Mouse (Mus musculus) stomach, embryonic 14.5 days (tissue): ENCODE results near the gene Apobr. TPM values are rescaled to one million over a fixed set of nuclear protein-coding genes. Genes with fewer than 3 reads are reported as not detected.

ENCODE experiments used
- ATAC-seq: fragments of 200-750 bp; cut with Nextera tagmentation; 2 replicates; pipeline ENCODE4 v1.8.0; 2017; ENCODE audit warnings: low read depth, moderate TSS enrichment; ENCODE audit not compliant: insufficient number of reproducible peaks, insufficient read depth, low FRiP score
- H3K27ac ChIP-seq: fragments of 300-500 bp; sonication (generic); 2 replicates; pipeline ENCODE4 v1.5.1; 2014; ENCODE audit warnings: mild to moderate bottlenecking, low read length, moderate library complexity, mixed read lengths
- H3K27me3 ChIP-seq: fragments of 300-500 bp; sonication (generic); 2 replicates; pipeline ENCODE4 v1.6.1; 2014; ENCODE audit warnings: low read length, control low read depth, mixed read lengths; ENCODE audit not compliant: control insufficient read depth, insufficient read depth
- H3K36me3 ChIP-seq: fragments of 300-500 bp; sonication (generic); 2 replicates; pipeline ENCODE4 v1.6.1; 2014; ENCODE audit warnings: mild to moderate bottlenecking, control low read depth, low read length, moderate library complexity, mixed read lengths; ENCODE audit not compliant: control insufficient read depth, insufficient read depth
- H3K4me1 ChIP-seq: fragments of 300-500 bp; sonication (generic); 2 replicates; pipeline ENCODE4 v1.6.1; 2014; ENCODE audit warnings: low read length, control low read depth, mixed read lengths; ENCODE audit not compliant: control insufficient read depth, insufficient read depth
- H3K4me2 ChIP-seq: fragments of 300-500 bp; sonication (generic); replicated peaks from 2 replicates; pipeline ENCODE4 v1.6.1; 2014; ENCODE audit warnings: low read depth, low read length, control low read depth
- H3K4me3 ChIP-seq: fragments of 300-500 bp; sonication (generic); 2 replicates; pipeline ENCODE4 v1.5.1; 2014; ENCODE audit warnings: low read depth, low read length, control low read depth
- H3K9ac ChIP-seq: fragments of 300-500 bp; sonication (generic); replicated peaks from 2 replicates; pipeline ENCODE4 v1.6.1; 2014; ENCODE audit warnings: low read depth, mild to moderate bottlenecking, control low read depth, low read length, moderate library complexity, mixed read lengths
- H3K9me3 ChIP-seq: fragments of 300-500 bp; sonication (generic); 2 replicates; pipeline ENCODE4 v1.6.1; 2016; ENCODE audit warnings: low read depth, low read length, control low read depth; ENCODE audit not compliant: control insufficient read depth
- WGBS: fragments of 180-500 bp; shearing (Covaris S2); extraction: QIAGEN DNeasy Blood & Tissue Kit; methylation state at CpG from one replicate; pipeline ENCODE4 v1.1.7; 2014; 5-methylcytosine and 5-hydroxymethylcytosine counted together
- polyA plus RNA-seq: library from polyadenylated mRNA; unstranded; fragments of >200 nt; fragmentation: Nextera tagmentation; extraction: Ambion mirVana; gene quantifications from 2 replicates; pipeline ENCODE4 v1.2.1, GENCODE M21; 2014

Gene Apobr
- 0.20 and 0.43 TPM in 2 replicates for polyA plus RNA-seq

DNA sequence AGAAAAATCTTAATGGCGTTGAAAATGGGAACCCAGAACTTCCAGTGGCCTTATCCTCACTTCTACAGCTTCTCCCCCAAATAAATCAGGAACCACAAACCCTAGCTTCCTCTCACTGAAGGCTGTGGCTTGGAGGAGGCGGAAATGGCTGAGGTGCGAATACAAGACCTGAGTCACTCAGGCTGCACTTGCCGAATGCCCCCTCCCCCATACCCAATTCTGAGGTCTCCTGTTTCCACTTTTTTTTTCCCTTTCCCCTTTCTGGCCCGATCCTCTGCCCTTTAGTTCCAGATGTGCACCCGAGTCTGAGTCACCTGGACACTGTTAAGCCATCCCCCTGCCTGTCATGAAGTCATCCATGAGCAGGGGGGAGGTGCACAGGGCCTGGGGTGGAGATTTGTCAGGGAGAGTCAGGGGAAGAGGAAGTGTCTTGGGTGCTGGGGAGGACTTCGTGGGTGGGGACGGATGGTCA lies at the start of gene Apobr:
Gene Apobr, plus strand, starts transcription at position 437 of the 472 bp plus-strand sequence.
- Histone ChIP-seq H3K36me3 (no peaks in the 10 kb centered on the region), H3K4me2 (peak within 1 kb of the TSS; percentile 79), H3K4me1 (no peaks in the 10 kb centered on the region), H3K9me3 (no peaks in the 10 kb centered on the region), H3K4me3 (peak within 1 kb of the TSS; percentile 58), H3K27me3 (no peaks in the 10 kb centered on the region), H3K27ac (no peak within 1 kb of the TSS), H3K9ac (no peak within 1 kb of the TSS)
- WGBS = 74% methylated on average over 8 of the region's 8 CpGs
- ATAC-seq = no peak

GRCm38 (mm10) chr7:126535766-126536165 lies 49.0 kb upstream of the Apobr start:
- Histone ChIP-seq H3K27me3 (no peaks in the 10 kb centered on the region), H3K27ac (no peak overlapping the region), H3K4me2 (peak overlapping the region; percentile 83), H3K4me1 (no peaks in the 10 kb centered on the region), H3K36me3 (no peaks in the 10 kb centered on the region), H3K9ac (peak overlapping the region; percentile 36), H3K9me3 (no peaks in the 10 kb centered on the region), H3K4me3 (peak overlapping the region; percentile 41)
- peak; percentile 49; the same call in 1 of the 2 replicates for ATAC-seq
- 1% methylated on average over 28 of the region's 28 CpGs for WGBS

DNA sequence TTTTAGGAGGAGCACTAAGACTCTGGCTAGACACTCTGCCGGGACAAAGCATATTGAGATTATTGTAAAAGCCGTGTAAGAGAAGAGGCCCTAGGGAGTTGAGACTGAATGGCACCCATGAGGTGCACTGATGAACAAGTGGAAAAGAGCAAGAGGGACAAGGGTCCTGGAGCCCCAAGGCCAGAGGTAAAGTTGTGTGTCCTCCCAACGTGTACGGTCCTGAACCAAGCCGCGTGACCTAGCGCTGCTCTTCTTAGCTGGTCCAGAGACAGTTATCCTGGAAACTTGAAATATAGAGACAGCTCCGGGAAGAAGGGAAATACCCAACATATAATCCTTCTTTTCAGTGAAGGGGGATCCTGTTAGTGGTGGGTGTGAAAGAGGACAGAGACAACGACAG lies 48.3 kb upstream of the Apobr start:
- Histone ChIP-seq H3K9me3 (no peaks in the 10 kb centered on the region), H3K9ac (no peak overlapping the region), H3K27ac (no peak overlapping the region), H3K4me3 (peak overlapping the region; percentile 41; the same call in 1 of the 2 replicates), H3K4me1 (no peaks in the 10 kb centered on the region), H3K4me2 (peak overlapping the region; percentile 83), H3K27me3 (no peaks in the 10 kb centered on the region), H3K36me3 (no peaks in the 10 kb centered on the region)
- ATAC-seq = no peak
- 60% methylated on average over 9 of the region's 9 CpGs for WGBS

- Histone ChIP-seq H3K27me3 (no peaks in the 10 kb centered on the region), H3K4me1 (no peaks in the 10 kb centered on the region), H3K27ac (no peak overlapping the region), H3K9ac (no peak overlapping the region), H3K4me3 (no peak overlapping the region), H3K9me3 (no peaks in the 10 kb centered on the region), H3K36me3 (no peaks in the 10 kb centered on the region), H3K4me2 (no peak overlapping the region)
- no peak for ATAC-seq
- 75% methylated on average over 5 of the region's 5 CpGs for WGBS
Measured at GRCm38 (mm10) chr7:126537820-126538585, 46.7 kb upstream of the Apobr start.

DNA sequence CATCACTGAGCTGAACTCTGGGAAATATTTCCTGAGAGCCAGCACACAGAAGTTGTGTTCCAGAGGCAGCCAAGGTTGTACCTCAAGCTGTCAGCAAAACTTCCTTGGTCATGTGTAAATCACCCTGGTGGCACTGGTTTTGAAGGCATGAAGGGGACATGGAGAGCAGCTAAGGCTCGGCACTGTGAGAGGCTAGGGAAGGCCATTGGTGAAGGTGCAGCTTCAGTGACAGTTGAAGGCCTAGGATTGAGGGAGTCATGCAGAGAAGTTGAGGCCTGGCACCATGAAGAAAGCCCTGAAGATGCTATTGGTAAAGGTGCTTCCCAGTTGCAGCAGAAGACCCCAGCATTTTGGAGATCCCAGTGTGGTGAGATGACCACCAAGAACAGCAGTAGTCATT lies 43.1 kb upstream of the Apobr start:
- Histone ChIP-seq H3K36me3 (peaks cover 19% of the 10 kb centered on the region), H3K9me3 (no peaks in the 10 kb centered on the region), H3K4me2 (no peak overlapping the region), H3K27ac (no peak overlapping the region), H3K9ac (no peak overlapping the region), H3K27me3 (no peaks in the 10 kb centered on the region), H3K4me1 (no peaks in the 10 kb centered on the region), H3K4me3 (no peak overlapping the region)
- 100% methylated on average over 1 of the region's 1 CpGs for WGBS
- ATAC-seq = no peak

GRCm38 (mm10) chr7:126545631-126546030 lies 39.1 kb upstream of the Apobr start:
- H3K27ac ChIP-seq = no peak overlapping the region
- peaks cover 58% of the 10 kb centered on the region for H3K36me3 ChIP-seq
- no peaks in the 10 kb centered on the region for H3K27me3 ChIP-seq
- WGBS = 89% methylated on average over 2 of the region's 2 CpGs
- no peak overlapping the region for H3K4me3 ChIP-seq
- no peak overlapping the region for H3K4me2 ChIP-seq
- H3K4me1 ChIP-seq = no peaks in the 10 kb centered on the region
- no peak overlapping the region for H3K9ac ChIP-seq
- H3K9me3 ChIP-seq = no peaks in the 10 kb centered on the region
- ATAC-seq = no peak

DNA sequence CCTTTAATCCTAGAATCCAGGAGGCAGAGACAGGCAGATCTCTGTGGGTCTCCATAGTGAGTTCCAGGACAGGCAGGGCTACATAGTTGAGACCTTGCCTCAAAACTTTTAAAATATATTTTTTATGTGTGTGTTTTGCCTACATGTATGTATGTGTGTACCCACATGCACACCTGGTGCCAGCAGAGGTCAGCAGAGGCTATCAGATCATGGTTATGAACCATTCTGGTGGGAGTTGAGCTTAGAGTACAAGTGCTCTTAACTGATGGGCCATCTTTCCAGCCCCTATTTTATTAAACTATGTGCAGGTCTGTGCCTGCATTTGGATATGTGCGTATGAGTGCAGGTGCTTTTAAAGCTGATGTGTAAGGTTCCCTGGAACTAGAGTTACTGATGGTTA lies 29.9 kb upstream of the Apobr start:
- no peaks in the 10 kb centered on the region for H3K4me1 ChIP-seq
- ATAC-seq = no peak
- H3K4me3 ChIP-seq = no peak overlapping the region
- 97% methylated on average over 1 of the region's 1 CpGs for WGBS
- H3K36me3 ChIP-seq = peaks cover 89% of the 10 kb centered on the region
- no peaks in the 10 kb centered on the region for H3K9me3 ChIP-seq
- H3K9ac ChIP-seq = no peak overlapping the region
- H3K27ac ChIP-seq = no peak overlapping the region
- H3K4me2 ChIP-seq = no peak overlapping the region
- H3K27me3 ChIP-seq = no peaks in the 10 kb centered on the region

GRCm38 (mm10) chr7:126556635-126557034 lies 28.1 kb upstream of the Apobr start:
- no peak overlapping the region for H3K9ac ChIP-seq
- H3K4me1 ChIP-seq = no peaks in the 10 kb centered on the region
- no peak overlapping the region for H3K27ac ChIP-seq
- H3K27me3 ChIP-seq = no peaks in the 10 kb centered on the region
- no peak overlapping the region for H3K4me3 ChIP-seq
- no peaks in the 10 kb centered on the region for H3K9me3 ChIP-seq
- no peak overlapping the region for H3K4me2 ChIP-seq
- WGBS = 97% methylated on average over 5 of the region's 5 CpGs
- no peak for ATAC-seq
- peaks cover 83% of the 10 kb centered on the region for H3K36me3 ChIP-seq
